Mouse (Mus musculus): ENCODE measurements at regions not wholly inside any gene's neighbourhood (a gene's known extent, or its start where the extent isn't known, plus 50 kb on each side); places are given as distances from the start of the nearest gene placed in this dataset.

- ATAC-seq (replicated peaks; ENCODE audit: low read depth, poor library complexity, severe bottlenecking): no peak
These were observed 70.5 kb downstream of the Rchy1 start for GRCm38 (mm10) chr5:91892338-91892737.

GRCm38 (mm10) chr5:91881771-91882170 lies 81.1 kb downstream of the Rchy1 start:
- no peak for ATAC-seq (replicated peaks; ENCODE audit: low read depth, poor library complexity, severe bottlenecking)

- no peak for ATAC-seq (replicated peaks; ENCODE audit: low read depth, poor library complexity, severe bottlenecking)
These were observed 82.6 kb downstream of the Rchy1 start for GRCm38 (mm10) chr5:91880231-91880630.

GRCm38 (mm10) chr5:91878627-91879026 lies 84.2 kb downstream of the Rchy1 start:
- no peak for ATAC-seq (replicated peaks; ENCODE audit: low read depth, poor library complexity, severe bottlenecking)

- peak; percentile 30; the same call in 1 of the 2 replicates for ATAC-seq (replicated peaks; ENCODE audit: low read depth, poor library complexity, severe bottlenecking)
These were observed 86.2 kb downstream of the Rchy1 start for GRCm38 (mm10) chr5:91876682-91877031.

- ATAC-seq (replicated peaks; ENCODE audit: low read depth, poor library complexity, severe bottlenecking): peak; percentile 96
These were observed 86.8 kb downstream of the Rchy1 start for GRCm38 (mm10) chr5:91875875-91876681.

GRCm38 (mm10) chr5:91872816-91873215 lies 90.1 kb downstream of the Rchy1 start:
- no peak for ATAC-seq (replicated peaks; ENCODE audit: low read depth, poor library complexity, severe bottlenecking)

- ATAC-seq (replicated peaks; ENCODE audit: low read depth, poor library complexity, severe bottlenecking): no peak
These were observed 93.1 kb downstream of the Rchy1 start for GRCm38 (mm10) chr5:91869791-91870190.

- ATAC-seq (replicated peaks; ENCODE audit: low read depth, poor library complexity, severe bottlenecking): no peak
These were observed 96.7 kb downstream of the Rchy1 start for GRCm38 (mm10) chr5:91866184-91866583.

GRCm38 (mm10) chr5:91865365-91865764 lies 97.5 kb downstream of the Rchy1 start:
- peak; percentile 16; the same call in 1 of the 2 replicates for ATAC-seq (replicated peaks; ENCODE audit: low read depth, poor library complexity, severe bottlenecking)

- no peak for ATAC-seq (replicated peaks; ENCODE audit: low read depth, poor library complexity, severe bottlenecking)
These were observed 100.0 kb downstream of the Rchy1 start for GRCm38 (mm10) chr5:91862843-91863242.

GRCm38 (mm10) chr5:91862243-91862642 lies 100.6 kb downstream of the Rchy1 start:
- ATAC-seq (replicated peaks; ENCODE audit: low read depth, poor library complexity, severe bottlenecking): peak; percentile 64

GRCm38 (mm10) chr5:91861440-91862187 lies 101.3 kb downstream of the Rchy1 start:
- ATAC-seq (replicated peaks; ENCODE audit: low read depth, poor library complexity, severe bottlenecking): peak; percentile 51; the same call in 1 of the 2 replicates

GRCm38 (mm10) chr5:91860489-91860888 lies 102.4 kb downstream of the Rchy1 start:
- ATAC-seq (replicated peaks; ENCODE audit: low read depth, poor library complexity, severe bottlenecking): no peak

- ATAC-seq (replicated peaks; ENCODE audit: low read depth, poor library complexity, severe bottlenecking): no peak
These were observed 110.5 kb downstream of the Rchy1 start for GRCm38 (mm10) chr5:91852330-91852729.

GRCm38 (mm10) chr5:91850862-91851569 lies 111.9 kb downstream of the Rchy1 start:
- peak; percentile 72 for ATAC-seq (replicated peaks; ENCODE audit: low read depth, poor library complexity, severe bottlenecking)

- ATAC-seq (replicated peaks; ENCODE audit: low read depth, poor library complexity, severe bottlenecking): no peak
These were observed 112.4 kb downstream of the Rchy1 start for GRCm38 (mm10) chr5:91850440-91850839.

- ATAC-seq (replicated peaks; ENCODE audit: low read depth, poor library complexity, severe bottlenecking): no peak
These were observed 113.3 kb downstream of the Rchy1 start for GRCm38 (mm10) chr5:91849533-91849932.

GRCm38 (mm10) chr5:91849114-91849513 lies 113.8 kb downstream of the Rchy1 start:
- no peak for ATAC-seq (replicated peaks; ENCODE audit: low read depth, poor library complexity, severe bottlenecking)

- ATAC-seq (replicated peaks; ENCODE audit: low read depth, poor library complexity, severe bottlenecking): no peak
These were observed 114.3 kb downstream of the Rchy1 start for GRCm38 (mm10) chr5:91848528-91848927.

- ATAC-seq (replicated peaks; ENCODE audit: low read depth, poor library complexity, severe bottlenecking): no peak
These were observed 119.8 kb downstream of the Rchy1 start for GRCm38 (mm10) chr5:91843044-91843443.

Measured in common myeloid progenitor, adult 5-6 weeks (primary cell).